Mouse (Mus musculus): ENCODE measurements around the gene Gm4756.
"Not testable (repeated sequence)": the region's sequence is repeated elsewhere in the genome, so short reads cannot be mapped to it uniquely, and the experiment has no call there.

The Gm4756 gene

DNA sequence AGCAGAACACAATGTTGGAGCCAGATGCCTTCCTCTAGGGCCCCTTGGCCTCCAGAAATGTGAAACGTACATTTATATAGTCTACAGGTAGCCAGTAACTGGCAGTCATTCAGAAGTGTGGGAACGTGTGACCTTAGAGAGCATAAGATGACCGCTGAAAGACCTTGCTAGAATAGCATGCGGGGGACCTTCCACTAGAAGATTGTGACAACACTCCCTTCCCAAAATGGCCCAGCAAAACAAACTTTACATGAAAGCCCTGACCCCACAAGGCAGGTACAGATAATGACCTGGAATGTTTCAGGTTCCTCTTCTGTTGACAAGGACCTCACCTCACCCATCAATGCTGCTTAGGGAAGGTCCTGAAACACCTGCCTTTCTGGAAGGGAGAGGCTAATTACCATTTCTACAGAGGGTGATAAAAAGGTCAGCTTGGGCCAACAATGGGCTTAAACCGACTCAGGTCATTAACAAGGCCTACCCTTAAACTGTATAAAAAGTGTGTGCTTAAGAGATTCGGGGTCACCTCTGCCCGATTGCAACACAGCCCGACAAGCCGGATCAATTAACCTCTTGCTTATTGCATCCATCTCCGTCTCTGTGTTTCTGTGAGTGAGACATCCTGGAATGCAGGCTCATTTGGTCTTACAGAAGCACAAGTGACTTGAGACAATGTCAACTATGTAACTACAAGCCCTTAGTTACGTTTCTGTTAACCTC is at the start of gene Gm4756:
Gene Gm4756, minus strand, starts transcription at position 51 of the 720 bp plus-strand sequence.
- DNase-seq (ENCODE audit: extremely low spot score, low read depth, low spot score), result no peak

DNA sequence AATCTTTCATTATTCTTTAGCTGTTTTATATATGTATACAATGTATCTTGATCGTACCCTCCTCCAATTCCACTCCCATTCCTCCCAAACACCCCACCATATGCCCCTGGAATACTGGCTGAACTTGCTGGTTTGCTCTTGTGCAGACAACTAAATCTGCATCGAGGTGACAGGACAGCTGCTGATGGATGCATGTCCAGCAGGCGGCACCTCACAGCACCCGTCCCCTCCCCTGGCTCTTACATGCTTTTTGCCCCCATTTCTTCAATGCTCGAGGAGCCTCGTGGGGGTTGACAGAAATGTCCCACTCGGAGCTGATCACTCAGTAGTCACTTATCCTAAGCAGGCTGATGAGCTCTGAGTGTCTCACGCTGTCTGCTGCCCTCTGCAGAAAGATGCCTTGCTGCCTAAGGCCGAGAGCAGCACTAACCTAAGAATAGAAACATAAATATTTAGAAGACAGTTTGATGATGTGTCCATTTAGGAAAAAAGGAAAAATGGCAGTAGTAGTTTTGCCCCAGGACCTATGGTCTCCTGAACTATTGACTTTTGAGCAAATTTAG is 45.5 kb upstream of the Gm4756 start:
- DNase-seq (ENCODE audit: extremely low spot score, low read depth, low spot score), result no peak

DNA sequence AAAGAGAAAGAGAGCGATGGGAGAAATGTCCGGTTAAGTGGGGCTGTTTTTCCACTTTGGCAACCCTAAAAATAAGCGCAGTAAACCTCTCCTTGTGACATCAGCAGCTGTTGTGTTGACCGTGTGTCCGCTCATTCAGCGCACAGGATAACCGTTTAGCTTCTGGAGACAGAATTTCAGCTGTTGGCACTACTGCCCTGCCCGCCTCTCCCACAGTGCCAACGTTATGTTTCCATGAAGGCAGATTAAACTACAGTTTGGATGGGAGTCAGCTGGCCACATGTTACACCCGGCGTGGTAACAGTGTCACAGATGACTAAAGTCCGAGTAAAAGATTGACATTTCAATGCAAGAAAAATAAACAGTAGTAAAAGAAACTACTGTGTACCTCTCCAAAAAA is 45.0 kb upstream of the Gm4756 start:
- no peak for DNase-seq (ENCODE audit: extremely low spot score, low read depth, low spot score)

DNA sequence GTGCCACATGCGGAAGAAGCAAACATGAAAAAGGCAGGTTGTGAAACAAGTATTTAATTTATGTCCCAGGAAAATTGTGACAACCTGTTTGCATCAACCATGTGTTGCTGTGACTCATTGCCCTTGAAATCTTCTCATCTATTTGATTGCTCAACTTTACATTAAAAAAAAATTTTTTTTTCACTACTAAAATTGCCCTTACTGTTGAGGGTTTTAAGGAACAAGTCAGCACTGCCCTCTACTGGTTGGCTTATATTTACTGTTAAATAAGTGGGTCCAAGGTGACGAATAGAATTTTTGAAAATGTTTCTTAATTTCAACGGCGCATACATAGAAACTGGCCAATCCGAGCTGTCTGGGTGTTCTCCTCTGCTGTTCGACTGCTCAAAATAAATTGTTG is 44.4 kb upstream of the Gm4756 start:
- peak; percentile 8 for DNase-seq (ENCODE audit: extremely low spot score, low read depth, low spot score)

DNA sequence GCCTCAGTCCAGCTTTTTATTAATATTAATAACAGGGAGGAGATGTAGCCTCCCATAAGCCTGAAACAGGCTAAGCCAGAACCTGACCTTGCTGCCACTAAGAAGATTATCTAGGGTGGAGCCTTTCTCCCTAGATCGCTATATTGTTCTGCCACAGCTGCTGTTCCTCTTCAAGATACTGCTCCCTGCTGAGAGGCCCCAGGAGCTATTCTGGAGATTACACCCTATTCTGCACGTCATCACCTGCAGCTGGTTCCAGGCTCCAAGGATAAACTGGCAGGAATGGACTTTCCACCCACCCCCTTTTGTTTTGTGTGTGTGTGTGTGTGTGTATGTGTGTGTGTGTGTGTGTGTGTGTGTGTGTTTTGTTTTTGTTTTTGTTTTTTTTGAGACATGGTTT is 38.8 kb upstream of the Gm4756 start:
- DNase-seq (ENCODE audit: extremely low spot score, low read depth, low spot score), result not testable (repeated sequence)

DNA sequence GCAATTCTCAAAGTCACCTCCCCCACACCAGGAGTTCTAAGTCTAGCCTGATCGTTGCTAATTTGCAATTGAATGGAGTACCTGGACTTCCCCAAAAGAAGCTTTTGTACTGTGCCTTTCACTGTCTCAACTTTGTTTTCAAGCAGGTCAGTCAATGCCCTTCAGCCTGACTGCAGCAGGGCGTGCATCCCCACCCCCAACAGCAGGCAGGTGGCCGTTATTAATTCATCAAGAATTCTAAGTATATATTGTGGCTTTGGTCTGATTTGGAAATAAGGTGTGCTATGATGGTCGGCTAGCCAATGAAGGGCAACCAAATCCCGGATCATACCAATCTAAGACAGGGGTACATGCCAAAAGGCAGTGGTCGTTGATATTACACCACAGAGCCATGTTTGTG is 38.3 kb upstream of the Gm4756 start:
- not testable (repeated sequence) for DNase-seq (ENCODE audit: extremely low spot score, low read depth, low spot score)

DNA sequence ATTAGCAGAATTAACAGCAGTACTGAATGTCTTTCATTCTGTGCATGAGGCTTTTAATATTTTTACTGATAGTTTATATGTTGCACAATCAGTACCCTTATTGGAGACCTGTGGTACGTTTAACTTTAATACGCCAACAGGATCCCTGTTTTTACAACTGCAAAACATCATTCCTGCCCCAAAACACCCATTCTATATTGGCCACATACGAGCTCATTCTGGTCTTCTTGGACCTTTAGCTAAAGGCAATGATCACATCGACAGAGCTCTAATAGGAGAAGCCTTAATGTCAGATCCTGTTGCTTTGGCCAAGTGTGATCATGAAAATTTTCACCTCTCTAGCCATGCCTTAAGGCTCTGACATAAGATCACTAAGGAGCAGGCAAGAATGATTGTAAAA is 37.1 kb upstream of the Gm4756 start:
- not testable (repeated sequence) for DNase-seq (ENCODE audit: extremely low spot score, low read depth, low spot score)

DNA sequence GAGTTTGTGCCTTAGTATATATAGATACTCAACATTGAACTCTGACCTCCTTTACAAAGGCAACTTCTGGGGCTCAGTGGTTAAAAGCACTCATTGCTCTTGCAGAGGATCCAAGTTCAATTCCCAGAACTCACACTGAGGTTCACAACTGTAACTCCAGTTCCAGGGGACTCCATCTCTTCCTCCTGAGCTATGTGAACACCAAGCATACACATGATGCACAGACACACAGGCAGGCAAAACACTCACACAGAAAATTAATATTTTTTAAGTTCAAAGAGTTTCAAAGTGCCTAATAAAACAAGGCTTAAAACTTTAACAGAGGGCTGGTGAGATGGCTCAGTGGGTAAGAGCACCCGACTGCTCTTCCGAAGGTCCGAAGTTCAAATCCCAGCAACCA is 34.2 kb upstream of the Gm4756 start:
- no peak for DNase-seq (ENCODE audit: extremely low spot score, low read depth, low spot score)

DNA sequence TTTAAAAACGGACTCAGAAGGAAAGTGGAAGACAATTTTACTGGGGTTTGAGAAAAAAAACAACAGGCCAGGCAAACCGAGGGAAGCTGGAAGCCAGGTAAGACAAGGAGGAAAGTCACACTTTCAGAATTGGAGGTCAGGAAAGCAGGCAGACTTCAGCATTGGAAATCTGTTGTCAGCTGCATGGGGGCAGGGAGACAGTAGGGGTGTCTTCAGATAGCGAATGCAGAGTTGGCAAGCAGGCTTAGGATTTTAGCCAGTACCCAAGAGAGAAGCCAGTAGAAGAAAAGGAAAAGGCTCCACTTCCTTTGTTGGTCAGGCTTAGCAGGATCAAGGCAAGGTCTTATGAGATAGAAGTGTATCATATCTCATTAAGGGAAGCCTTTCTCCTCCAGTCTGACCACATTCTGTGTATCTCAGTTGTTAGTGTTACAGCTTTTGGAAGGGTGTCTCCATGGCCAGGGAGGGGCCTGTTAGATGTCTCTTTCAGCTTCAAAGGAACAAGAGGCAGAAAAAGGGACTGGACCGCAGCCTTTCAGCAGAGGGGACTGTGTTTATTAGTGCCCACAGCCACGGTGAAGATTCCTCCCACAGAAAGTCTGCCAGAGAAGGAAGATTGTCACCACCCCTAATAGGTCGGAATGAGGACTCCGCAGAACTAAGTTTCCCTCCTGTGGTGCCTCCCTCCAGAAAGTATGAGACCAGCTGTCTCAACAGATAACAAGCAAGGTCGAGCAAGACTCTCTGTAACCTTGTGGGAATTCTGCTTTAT is 33.2 kb upstream of the Gm4756 start:
- no peak for DNase-seq (ENCODE audit: extremely low spot score, low read depth, low spot score)

DNA sequence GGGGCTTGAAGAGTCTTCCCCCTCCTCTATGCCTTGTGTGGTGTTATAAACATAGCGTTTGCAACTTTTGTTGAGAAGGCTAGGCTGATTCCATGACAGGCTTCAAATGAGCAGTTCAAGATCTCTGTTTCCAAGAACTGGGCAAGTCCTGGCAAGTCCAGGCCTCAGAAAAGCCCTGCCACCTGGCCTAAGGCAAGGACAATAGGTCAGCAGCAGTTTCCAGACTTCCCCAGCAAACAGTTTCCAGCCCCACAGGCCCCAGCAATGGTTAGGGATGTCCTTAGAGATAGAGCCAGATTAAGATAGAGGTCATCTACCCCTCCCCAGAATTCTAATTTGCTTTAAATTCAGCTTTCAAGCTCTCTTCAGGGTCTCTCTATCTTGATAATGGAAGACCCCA is 32.5 kb upstream of the Gm4756 start:
- DNase-seq (ENCODE audit: extremely low spot score, low read depth, low spot score), result no peak

DNA sequence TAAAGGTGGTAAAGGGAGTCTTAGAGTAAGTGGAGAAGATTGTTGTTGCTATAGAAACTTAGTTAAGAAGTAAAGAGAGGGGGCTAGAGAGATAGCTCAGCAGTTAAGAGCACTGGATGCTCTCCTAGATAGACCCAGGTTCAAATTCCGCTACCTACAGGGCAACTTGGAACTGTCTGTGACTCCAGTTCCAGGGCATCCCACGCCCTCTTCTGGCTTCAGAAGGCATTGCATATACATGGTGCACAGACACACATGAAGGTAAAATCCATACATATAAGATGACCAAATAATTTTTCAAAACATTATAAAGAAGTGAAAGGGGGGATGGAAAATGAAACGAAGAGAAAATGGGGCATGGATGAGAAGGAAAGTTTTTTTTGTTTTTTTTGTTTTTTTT is 30.2 kb upstream of the Gm4756 start:
- no peak for DNase-seq (ENCODE audit: extremely low spot score, low read depth, low spot score)

DNA sequence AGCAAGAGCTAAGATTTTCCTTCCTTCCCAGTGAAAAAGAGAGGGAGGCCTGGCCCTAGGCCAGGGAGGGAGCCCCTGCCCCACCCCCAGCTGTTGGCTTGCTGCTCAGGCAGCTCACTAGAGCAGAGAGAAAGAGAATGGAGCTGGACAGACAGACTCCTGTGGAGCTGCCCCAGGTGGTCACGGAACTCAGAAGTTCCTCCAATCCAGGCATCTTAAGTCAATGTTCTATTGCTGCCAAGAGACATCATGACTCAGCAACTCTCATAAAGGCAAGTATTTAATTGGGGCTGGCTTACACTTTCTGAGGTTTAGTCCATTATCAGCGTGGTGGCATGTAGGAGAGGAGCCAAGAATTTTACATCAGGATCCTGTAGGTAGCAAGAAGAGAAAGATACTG is 25.4 kb upstream of the Gm4756 start:
- DNase-seq (ENCODE audit: extremely low spot score, low read depth, low spot score), result no peak

DNA sequence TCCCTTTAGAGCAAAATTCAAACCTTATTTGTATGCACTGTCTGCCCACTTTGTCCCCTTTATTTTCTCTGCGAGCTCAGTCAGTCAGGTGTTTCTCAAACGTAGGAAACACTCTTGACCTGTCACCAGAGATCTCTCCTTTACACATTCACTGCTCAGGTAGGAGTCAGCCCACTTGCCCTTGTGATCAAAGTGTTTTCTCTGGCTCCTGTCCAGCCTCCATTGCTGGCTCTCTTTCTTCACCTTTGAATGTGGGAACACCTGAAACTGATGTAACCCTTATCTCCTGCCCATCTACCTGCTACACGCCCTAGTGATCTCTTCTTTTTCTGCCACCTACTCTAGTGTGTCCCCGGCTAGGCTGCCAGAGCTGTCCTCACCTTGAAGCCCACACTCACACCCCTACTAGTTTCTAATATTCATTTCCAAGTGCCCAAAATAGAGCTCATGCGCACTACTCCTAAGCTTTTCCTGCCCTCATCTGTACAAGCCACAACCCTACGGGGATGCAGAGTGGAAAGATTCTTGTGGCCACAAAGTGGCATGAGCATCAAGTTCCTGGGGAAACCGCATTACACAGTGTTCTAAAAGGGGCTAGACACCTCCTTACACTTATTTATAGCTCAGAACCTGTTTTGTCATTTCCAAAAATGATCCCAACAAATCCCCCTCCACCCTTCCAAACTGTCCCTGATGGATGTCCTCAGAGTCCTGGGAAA is 24.8 kb upstream of the Gm4756 start:
- DNase-seq (ENCODE audit: extremely low spot score, low read depth, low spot score), result no peak

DNA sequence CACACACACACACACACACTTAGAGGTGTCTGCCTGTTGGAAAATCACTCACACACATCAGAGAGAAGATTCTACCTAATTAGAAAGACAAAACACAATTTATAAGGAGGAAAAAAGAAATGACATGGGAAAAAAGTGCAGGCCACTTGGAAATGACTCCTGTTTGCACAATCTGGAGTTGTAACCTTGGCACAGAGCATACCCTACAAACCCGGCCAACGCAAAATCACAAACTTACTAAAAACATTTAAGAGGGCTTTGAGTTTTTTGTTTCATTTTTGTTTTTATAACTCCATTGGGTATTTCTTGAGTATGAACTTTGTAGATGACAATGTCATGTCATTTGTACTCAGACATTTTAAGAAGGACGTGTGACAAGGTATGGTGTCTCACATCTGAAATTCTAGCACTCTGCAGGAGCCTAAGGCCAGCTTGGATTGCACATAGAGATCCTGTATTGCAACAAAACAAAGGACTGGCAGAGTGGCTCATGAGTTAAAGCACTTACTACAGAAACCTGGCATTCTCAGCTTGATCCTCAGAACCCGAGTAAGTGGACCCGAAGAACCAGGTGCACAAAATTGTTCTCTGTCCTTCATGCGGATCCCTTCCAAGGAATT is 22.2 kb upstream of the Gm4756 start:
- DNase-seq (ENCODE audit: extremely low spot score, low read depth, low spot score), result no peak

DNA sequence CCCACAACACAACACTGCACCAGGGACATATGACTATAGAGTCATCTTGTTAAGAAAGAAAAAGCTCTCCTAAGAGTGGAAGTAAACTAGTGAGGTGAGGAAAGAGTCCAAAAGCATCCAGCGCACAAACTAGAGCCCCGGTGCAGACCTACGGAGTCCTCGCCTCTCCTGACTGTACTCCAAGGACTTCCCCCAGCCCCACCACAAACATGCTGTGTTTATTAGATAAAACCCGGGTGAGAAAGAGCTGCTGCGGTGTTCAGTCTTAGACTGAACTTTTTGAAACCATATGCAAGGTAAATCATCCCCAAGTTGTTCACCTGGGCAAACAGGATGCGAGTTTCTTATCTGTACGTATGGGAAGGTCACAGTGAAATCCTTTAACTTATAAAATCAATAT is 21.5 kb upstream of the Gm4756 start:
- DNase-seq (ENCODE audit: extremely low spot score, low read depth, low spot score), result no peak

DNA sequence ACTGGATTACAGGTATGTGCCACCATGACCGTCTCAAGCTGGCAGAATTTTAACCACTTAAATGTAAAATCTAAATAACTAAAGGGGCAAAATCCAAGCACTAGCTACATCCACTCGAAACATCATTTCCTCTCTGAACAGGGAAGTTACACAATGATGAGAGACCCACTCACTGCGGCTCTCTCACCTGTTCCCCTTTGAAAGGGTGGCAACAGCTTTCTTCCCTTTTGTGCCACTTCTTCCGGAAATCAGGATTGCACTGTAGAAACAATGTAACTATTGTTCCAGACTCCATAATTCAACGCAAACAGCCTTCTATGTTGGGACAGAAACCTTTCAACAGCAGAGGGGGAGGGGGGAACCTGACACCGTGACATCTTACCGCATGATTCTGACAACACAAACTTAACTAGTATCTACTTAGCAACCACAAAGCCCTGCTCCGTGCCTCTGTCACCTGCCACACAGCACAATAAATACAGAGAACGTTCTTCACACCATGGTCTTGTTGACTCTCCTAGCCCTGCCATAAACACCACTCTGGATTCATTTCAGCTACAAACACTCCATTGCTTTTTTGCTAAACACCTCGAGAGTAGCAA is 18.5 kb upstream of the Gm4756 start:
- no peak for DNase-seq (ENCODE audit: extremely low spot score, low read depth, low spot score)

DNA sequence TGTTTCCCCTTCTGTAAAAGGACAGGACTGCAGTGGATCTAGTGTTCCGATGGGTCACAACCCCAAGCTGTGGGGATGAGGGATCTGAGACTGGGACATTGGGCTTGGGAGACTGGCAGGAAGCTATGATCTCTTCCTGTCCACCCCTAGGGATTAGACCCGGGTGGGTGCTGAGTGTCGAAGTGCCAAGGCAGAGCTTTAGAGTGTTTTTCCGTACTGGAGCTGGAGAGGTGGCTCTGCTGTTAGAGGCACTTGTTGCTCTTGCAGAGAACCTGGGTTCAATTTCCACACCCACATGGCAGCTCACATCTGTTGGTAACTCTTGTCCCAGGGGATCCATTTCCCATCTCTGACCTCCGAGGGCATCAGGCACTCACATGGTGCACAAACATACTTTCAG is 16.6 kb upstream of the Gm4756 start:
- no peak for DNase-seq (ENCODE audit: extremely low spot score, low read depth, low spot score)

DNA sequence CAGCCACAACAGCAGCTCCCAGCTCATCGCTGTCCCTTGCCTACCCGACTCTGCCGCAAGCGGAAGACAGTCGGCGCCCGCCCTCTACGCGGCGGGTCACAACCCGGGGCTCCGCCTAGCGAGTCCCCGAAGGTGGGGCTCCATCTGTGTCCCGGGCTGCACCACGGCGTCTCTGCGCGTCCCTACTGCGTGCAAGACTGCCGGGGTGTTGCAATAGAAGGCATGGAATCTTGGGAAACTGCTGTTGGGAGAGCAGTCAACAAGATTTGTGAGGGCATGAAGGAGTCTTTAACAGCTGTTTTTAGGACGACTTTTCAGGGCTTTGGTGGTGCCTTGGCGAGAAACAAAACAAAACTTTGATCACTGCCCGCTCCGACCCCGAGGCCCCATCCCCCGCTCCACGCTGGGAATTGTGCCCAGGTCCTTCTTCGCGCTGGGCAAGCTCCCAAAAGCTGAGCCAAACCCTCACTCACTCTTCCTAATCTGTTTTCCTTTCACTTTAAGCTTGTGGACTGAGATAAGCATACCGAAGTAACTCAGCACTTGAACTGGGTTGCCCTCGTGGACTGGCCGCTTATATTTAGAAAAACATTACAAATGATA is 15.4 kb upstream of the Gm4756 start, which contains the start of gene Dhrs7:
Gene Dhrs7, minus strand, starts transcription at position 175 of the 603 bp plus-strand sequence.
- no peak for DNase-seq (ENCODE audit: extremely low spot score, low read depth, low spot score)

DNA sequence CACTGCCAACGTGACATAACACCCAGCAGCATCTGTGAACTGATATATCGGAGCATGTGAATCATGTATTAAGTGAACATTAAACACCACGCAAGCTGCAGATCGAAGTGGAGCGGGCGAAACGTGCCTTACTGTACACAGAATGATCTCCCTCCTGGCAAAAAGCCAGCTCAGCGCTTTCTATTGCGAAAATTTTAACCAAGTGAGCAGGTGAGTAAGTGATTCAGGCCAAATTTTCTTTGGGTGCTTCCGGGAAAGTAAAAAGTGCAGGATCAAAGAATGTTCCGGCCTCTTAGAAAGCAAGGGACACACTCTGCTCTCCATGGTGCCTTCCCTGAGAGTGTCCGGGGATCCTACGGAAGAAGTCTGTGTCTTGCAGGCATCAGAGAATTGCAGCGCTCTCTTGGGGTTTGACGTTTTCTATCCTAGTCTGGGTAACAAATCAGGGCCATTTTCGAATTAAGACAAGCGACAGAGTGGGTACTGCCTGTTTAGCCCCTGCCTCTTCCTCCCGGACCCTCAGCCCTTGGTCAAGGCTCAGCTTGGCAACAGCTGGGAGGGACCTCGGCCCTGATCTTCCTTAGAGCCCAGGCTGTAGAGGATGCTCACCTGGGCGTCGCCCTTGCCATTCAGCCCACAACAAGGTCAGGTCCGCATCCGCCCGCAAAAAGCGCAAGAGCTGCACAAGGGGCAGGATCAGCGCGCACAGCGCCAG is 14.7 kb upstream of the Gm4756 start:
- no peak for DNase-seq (ENCODE audit: extremely low spot score, low read depth, low spot score)

DNA sequence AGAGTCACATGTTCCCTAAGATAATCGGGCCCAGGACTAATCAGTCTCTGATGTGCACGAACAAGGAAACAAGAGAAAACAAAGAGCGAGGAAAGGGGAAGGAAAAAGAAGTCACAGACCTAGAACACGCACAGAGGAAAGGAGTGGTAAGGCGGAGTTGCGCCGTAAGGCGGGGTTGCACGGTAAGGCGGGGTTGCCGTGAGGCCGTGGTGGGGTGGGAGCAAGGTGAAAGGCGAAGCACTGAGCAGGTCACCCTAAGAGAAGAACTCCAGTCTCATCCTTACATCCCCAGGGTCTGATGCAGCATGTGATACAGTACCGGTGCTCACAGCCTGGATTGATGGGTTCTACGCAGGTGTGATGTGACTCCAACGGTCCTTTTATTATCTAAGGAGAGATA is 6.3 kb upstream of the Gm4756 start:
- no peak for DNase-seq (ENCODE audit: extremely low spot score, low read depth, low spot score)

Measured in hindlimb bud, embryonic 11.5 days (tissue).